Mouse (Mus musculus) MEL (cell line): ENCODE data around the gene Dnaja1. TPM values are rescaled to one million over a fixed set of nuclear protein-coding genes. Genes with fewer than 3 reads are reported as not detected.

Source experiments
- DNase-seq: peaks from one replicate; pipeline ENCODE4 v3.0.0; 2011; ENCODE audit warnings: low read depth, low spot score
- H3K27ac ChIP-seq: 2 replicates; pipeline ENCODE4 v1.5.1; 2012; ENCODE audit warnings: low read depth, mild to moderate bottlenecking, control low read depth, low read length, moderate library complexity; ENCODE audit not compliant: control insufficient read depth
- H3K27me3 ChIP-seq, 2 experiments: fragments of 150-350 bp in 1 of 2; sonication (generic) in 1 of 2; 2 replicates each; pipeline ENCODE4 v1.6.1; 2012; ENCODE audit warnings: low read length in 2 of 2, mild to moderate bottlenecking in 2 of 2, improper control_type of control experiment in 1 of 2, moderate library complexity in 1 of 2; ENCODE audit not compliant: insufficient read depth in 2 of 2, control insufficient read depth in 1 of 2
- H3K36me3 ChIP-seq, 2 experiments: 2 replicates each; pipeline ENCODE4 v1.6.1; 2012 to 2014; ENCODE audit warnings: low read length in 2 of 2, improper control_type of control experiment in 1 of 2, inconsistent platforms in 1 of 2, mild to moderate bottlenecking in 1 of 2; ENCODE audit not compliant: insufficient read depth in 2 of 2, control insufficient read depth in 1 of 2
- H3K4me1 ChIP-seq, 2 experiments: fragments of 150-350 bp in 1 of 2; sonication (generic) in 1 of 2; 2 replicates each; pipeline ENCODE4 v1.6.1; 2012; ENCODE audit warnings: low read length in 2 of 2, improper control_type of control experiment in 1 of 2, mild to moderate bottlenecking in 1 of 2; ENCODE audit not compliant: insufficient read depth in 2 of 2, control insufficient read depth in 1 of 2
- H3K4me3 ChIP-seq, 2 experiments: fragments of 150-350 bp in 1 of 2; sonication (generic) in 1 of 2; 2 replicates each; pipeline ENCODE4 v1.5.1; 2012; ENCODE audit warnings: low read depth in 2 of 2, low read length in 2 of 2, mild to moderate bottlenecking in 2 of 2, moderate library complexity in 2 of 2, control low read depth in 1 of 2, improper control_type of control experiment in 1 of 2; ENCODE audit not compliant: control insufficient read depth in 1 of 2, insufficient read depth in 1 of 2
- H3K79me2 ChIP-seq: 2 replicates; pipeline ENCODE4 v1.6.1; 2012; ENCODE audit warnings: mild to moderate bottlenecking, low read length, moderate library complexity; ENCODE audit not compliant: control insufficient read depth, poor library complexity, insufficient read depth
- H3K9ac ChIP-seq: 2 replicates; pipeline ENCODE4 v1.6.1; 2012; ENCODE audit warnings: low read depth, mild to moderate bottlenecking, control low read depth, low read length, moderate library complexity; ENCODE audit not compliant: control insufficient read depth, poor library complexity, severe bottlenecking
- H3K9me3 ChIP-seq: fragments of 150-350 bp; sonication (generic); replicated peaks from 2 replicates; pipeline ENCODE4 v1.6.1; 2012; ENCODE audit warnings: mild to moderate bottlenecking, low read length, improper control_type of control experiment, moderate library complexity; ENCODE audit not compliant: insufficient read depth
- BHLHE40 ChIP-seq: IDR thresholded peaks from 2 replicates; pipeline ENCODE4 v1.6.1; 2012; ENCODE audit warnings: low read depth, mild to moderate bottlenecking, inconsistent platforms, low read length, improper control_type of control experiment, borderline replicate concordance
- CHD1 ChIP-seq: IDR thresholded peaks from 2 replicates; pipeline ENCODE4 v1.6.1; 2012; ENCODE audit warnings: low read depth, mild to moderate bottlenecking, inconsistent platforms, low read length, improper control_type of control experiment
- CHD2 ChIP-seq: IDR thresholded peaks from 2 replicates; pipeline ENCODE4 v1.6.1; 2011; ENCODE audit warnings: low read length, improper control_type of control experiment
- CTCF ChIP-seq, 3 experiments: IDR thresholded peaks in 2 of 3; conservative IDR thresholded peaks in 1 of 3; 2 replicates each; pipeline ENCODE4 v1.5.1; 2011 to 2012; ENCODE audit warnings: low read length in 3 of 3, low read depth in 2 of 3, mild to moderate bottlenecking in 2 of 3, improper control_type of control experiment in 1 of 3, inconsistent platforms in 1 of 3, mixed read lengths in 1 of 3, moderate library complexity in 1 of 3; ENCODE audit not compliant: control insufficient read depth in 1 of 3, insufficient read depth in 1 of 3, poor library complexity in 1 of 3, severe bottlenecking in 1 of 3
- E2F4 ChIP-seq: IDR thresholded peaks from 2 replicates; pipeline ENCODE4 v1.6.1; 2011; ENCODE audit warnings: low read depth, low read length, improper control_type of control experiment, borderline replicate concordance
- ELF1 ChIP-seq: IDR thresholded peaks from 2 replicates; pipeline ENCODE4 v1.6.1; 2014; ENCODE audit warnings: low read depth, mild to moderate bottlenecking, inconsistent platforms, low read length, improper control_type of control experiment, moderate library complexity
- ETS1 ChIP-seq: IDR thresholded peaks from 2 replicates; pipeline ENCODE4 v1.6.1; 2012; ENCODE audit warnings: low read depth, mild to moderate bottlenecking, inconsistent platforms, low read length, improper control_type of control experiment, moderate library complexity
- GATA1 ChIP-seq: IDR thresholded peaks from 2 replicates; pipeline ENCODE4 v1.6.1; 2011; ENCODE audit warnings: low read depth, low read length, improper control_type of control experiment
- JUND ChIP-seq: IDR thresholded peaks from 2 replicates; pipeline ENCODE4 v1.6.1; 2011; ENCODE audit warnings: low read depth, mild to moderate bottlenecking, improper control_type of control experiment, low read length
- MAFK ChIP-seq: IDR thresholded peaks from 2 replicates; pipeline ENCODE4 v1.6.1; 2011; ENCODE audit warnings: low read depth, mild to moderate bottlenecking, low read length, improper control_type of control experiment, borderline replicate concordance
- MAX ChIP-seq: IDR thresholded peaks from 2 replicates; pipeline ENCODE4 v1.6.1; 2011; ENCODE audit warnings: low read length, improper control_type of control experiment
- MAZ ChIP-seq: IDR thresholded peaks from 2 replicates; pipeline ENCODE4 v1.6.1; 2012; ENCODE audit warnings: low read depth, mild to moderate bottlenecking, inconsistent platforms, low read length, improper control_type of control experiment
- MEF2A ChIP-seq: IDR thresholded peaks from 2 replicates; pipeline ENCODE4 v1.6.1; 2014; ENCODE audit warnings: low read depth, mild to moderate bottlenecking, inconsistent platforms, low read length, improper control_type of control experiment; ENCODE audit not compliant: poor library complexity, insufficient replicate concordance, severe bottlenecking; ENCODE audit errors: extremely low read depth
- MXI1 ChIP-seq: IDR thresholded peaks from 2 replicates; pipeline ENCODE4 v1.6.1; 2011; ENCODE audit warnings: mild to moderate bottlenecking, low read depth, low read length, improper control_type of control experiment
- MYB ChIP-seq: IDR thresholded peaks from 2 replicates; pipeline ENCODE4 v1.6.1; 2011; ENCODE audit warnings: mild to moderate bottlenecking, low read depth, low read length, improper control_type of control experiment
- MYC ChIP-seq: IDR thresholded peaks from 2 replicates; pipeline ENCODE4 v1.6.1; 2011; ENCODE audit warnings: low read depth, mild to moderate bottlenecking, low read length, improper control_type of control experiment, moderate library complexity
- NRF1 ChIP-seq: IDR thresholded peaks from 2 replicates; pipeline ENCODE4 v1.6.1; 2014; ENCODE audit warnings: low read depth, mild to moderate bottlenecking, inconsistent platforms, low read length, improper control_type of control experiment, moderate library complexity; ENCODE audit not compliant: poor library complexity, insufficient read depth, severe bottlenecking
- POLR2AphosphoS2 ChIP-seq: IDR thresholded peaks from 2 replicates; pipeline ENCODE4 v1.6.1; 2011; ENCODE audit warnings: low read length, improper control_type of control experiment
- POLR2AphosphoS5 ChIP-seq: IDR thresholded peaks from 2 replicates; pipeline ENCODE4 v1.6.1; 2012; ENCODE audit warnings: low read depth, borderline replicate concordance, mild to moderate bottlenecking, inconsistent platforms, low read length, moderate library complexity, mixed read lengths
- RAD21 ChIP-seq: IDR thresholded peaks from 2 replicates; pipeline ENCODE4 v1.6.1; 2011; ENCODE audit warnings: mild to moderate bottlenecking, low read depth, low read length, improper control_type of control experiment
- SIN3A ChIP-seq: IDR thresholded peaks from 2 replicates; pipeline ENCODE4 v1.6.1; 2012; ENCODE audit warnings: low read length, improper control_type of control experiment, inconsistent platforms
- SMC3 ChIP-seq: IDR thresholded peaks from 2 replicates; pipeline ENCODE4 v1.6.1; 2011; ENCODE audit warnings: low read depth, low read length, improper control_type of control experiment
- TBP ChIP-seq: IDR thresholded peaks from 2 replicates; pipeline ENCODE4 v1.8.0; 2011; ENCODE audit warnings: low read depth, low read length, improper control_type of control experiment
- TCF12 ChIP-seq: IDR thresholded peaks from 2 replicates; pipeline ENCODE4 v1.6.1; 2014; ENCODE audit warnings: low read depth, mild to moderate bottlenecking, inconsistent platforms, low read length, improper control_type of control experiment, moderate library complexity
- UBTF ChIP-seq: IDR thresholded peaks from 2 replicates; pipeline ENCODE4 v1.6.1; 2012; ENCODE audit warnings: low read depth, mild to moderate bottlenecking, inconsistent platforms, low read length, improper control_type of control experiment, moderate library complexity, borderline replicate concordance; ENCODE audit not compliant: insufficient read depth
- USF1 ChIP-seq: IDR thresholded peaks from 2 replicates; pipeline ENCODE4 v1.6.1; 2014; ENCODE audit warnings: low read depth, mild to moderate bottlenecking, inconsistent platforms, low read length, improper control_type of control experiment, moderate library complexity
- USF2 ChIP-seq, 2 experiments: IDR thresholded peaks; 2 replicates each; pipeline ENCODE4 v1.6.1; 2011 to 2012; ENCODE audit warnings: improper control_type of control experiment in 2 of 2, low read length in 2 of 2, borderline replicate concordance in 1 of 2, inconsistent platforms in 1 of 2, low read depth in 1 of 2, mild to moderate bottlenecking in 1 of 2; ENCODE audit not compliant: insufficient read depth in 1 of 2
- ZC3H11A ChIP-seq: IDR thresholded peaks from 2 replicates; pipeline ENCODE4 v1.6.1; 2012; ENCODE audit warnings: low read depth, mild to moderate bottlenecking, inconsistent platforms, low read length, improper control_type of control experiment
- ZKSCAN1 ChIP-seq: IDR thresholded peaks from 2 replicates; pipeline ENCODE4 v1.6.1; 2012; ENCODE audit warnings: low read depth, mild to moderate bottlenecking, inconsistent platforms, low read length, improper control_type of control experiment, moderate library complexity
- ZMIZ1 ChIP-seq: IDR thresholded peaks from 2 replicates; pipeline ENCODE4 v1.6.1; 2012; ENCODE audit warnings: low read depth, mild to moderate bottlenecking, inconsistent platforms, low read length, improper control_type of control experiment, moderate library complexity
- polyA plus RNA-seq, 2 experiments: library from polyadenylated mRNA; stranded (reverse) in 1 of 2; unstranded in 1 of 2; fragments of >175 nt in 1 of 2; fragments of >200 nt in 1 of 2; gene quantifications; 2 replicates each; pipeline versions ENCODE4 v1.2.1 to v1.2.4; 2012; ENCODE audit warnings: low replicate concordance in 2 of 2, low read depth in 1 of 2; ENCODE audit not compliant: insufficient read length in 2 of 2, insufficient read depth in 1 of 2, missing spikeins in 1 of 2
- total RNA-seq: library from RNA; depleted of rRNA; stranded (reverse); fragments of 300-350 nt; gene quantifications from 2 replicates; pipeline ENCODE4 v1.2.3, GENCODE M21; 2012

Dnaja1 gene
- total and polyA plus RNA-seq, 3 experiments = 108 to 482 (median 355) TPM

DNA sequence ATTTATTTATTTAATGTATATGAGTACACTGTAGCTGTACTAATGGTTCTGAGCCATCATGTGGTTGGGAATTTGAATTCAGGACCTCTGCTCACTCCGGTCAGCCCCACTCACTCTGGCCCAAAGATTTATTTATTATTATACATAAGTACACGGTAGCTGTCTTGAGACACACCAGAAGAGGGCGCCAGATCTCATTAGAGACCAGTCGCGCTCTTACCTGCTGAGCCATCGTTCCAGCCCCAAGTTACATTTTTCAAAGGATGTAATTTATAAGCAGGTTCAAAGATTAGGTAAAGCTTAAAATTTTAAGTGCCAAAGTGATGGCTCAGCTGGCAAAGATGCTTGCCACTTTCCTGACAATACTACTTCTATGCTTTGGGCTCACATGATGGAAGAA is 56.7 kb downstream of the Dnaja1 start:
- Histone ChIP-seq H3K36me3 (peaks cover 0 to 43% of the 10 kb centered on the region in 2 experiments; a peak in 2 of 4 replicates), H3K9ac (no peak overlapping the region), H3K9me3 (no peaks in the 10 kb centered on the region), H3K4me1 (peaks cover 8 to 54% of the 10 kb centered on the region in 2 experiments), H3K27me3 (no peaks in the 10 kb centered on the region), H3K4me3 (no peak overlapping the region), H3K79me2 (no peaks in the 10 kb centered on the region), H3K27ac (no peak overlapping the region)
- DNase-seq = no peak
- TF ChIP-seq SMC3 (peak; percentile 18; the same call in 1 of the 2 replicates), RAD21 (peak; percentile 8), CTCF (IDR thresholded peaks at IDR 0.05 in 2 of 3, conservative IDR thresholded peaks at IDR 0.05 in 1 of 3; ENCODE audit: control insufficient read depth in 1 of 3, insufficient read depth in 1 of 3, low read depth in 2 of 3, low read length in 3 of 3, poor library complexity in 1 of 3, severe bottlenecking in 1 of 3) (peak; percentile 13 to 45 (median 29); a peak in 4 of 6 replicates), JUND (no peak)

DNA sequence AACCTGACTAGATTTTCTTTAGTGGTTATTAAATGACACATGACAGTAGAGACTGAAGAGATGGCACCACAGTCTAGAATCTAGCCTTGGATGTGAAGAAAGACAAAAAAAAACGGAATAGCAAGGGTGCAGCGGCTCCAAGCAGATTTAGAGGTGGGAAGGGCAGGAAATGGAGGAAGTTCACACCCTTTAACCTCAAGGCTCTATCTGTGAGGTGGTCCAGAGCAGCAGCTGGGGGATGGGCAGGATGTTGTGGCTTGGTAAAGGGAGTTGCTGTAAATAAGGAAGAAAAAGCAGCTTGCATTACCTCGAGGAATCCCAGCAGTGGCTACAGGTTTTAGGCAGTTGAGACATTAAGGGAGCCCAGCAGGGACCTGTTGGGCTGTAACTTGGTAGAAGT is 59.2 kb downstream of the Dnaja1 start:
- Histone ChIP-seq H3K4me3 (peak overlapping the region; percentile 41 to 47), H3K79me2 (no peaks in the 10 kb centered on the region), H3K27ac (peak overlapping the region; percentile 94), H3K27me3 (no peaks in the 10 kb centered on the region), H3K9me3 (no peaks in the 10 kb centered on the region), H3K36me3 (peaks cover 0 to 53% of the 10 kb centered on the region in 2 experiments; a peak in 2 of 4 replicates), H3K9ac (peak overlapping the region; percentile 58), H3K4me1 (peaks cover 8 to 56% of the 10 kb centered on the region in 2 experiments)
- DNase-seq = peak; percentile 93
- TF ChIP-seq CTCF (IDR thresholded peaks at IDR 0.05 in 2 of 3, conservative IDR thresholded peaks at IDR 0.05 in 1 of 3; ENCODE audit: control insufficient read depth in 1 of 3, insufficient read depth in 1 of 3, low read depth in 2 of 3, low read length in 3 of 3, poor library complexity in 1 of 3, severe bottlenecking in 1 of 3) (no peak), MEF2A (no peak), CHD1 (no peak), POLR2AphosphoS5 (no peak), MAX (peak; percentile 77), GATA1 (peak; percentile 71), ELF1 (peak; percentile 43; the same call in 1 of the 2 replicates), ZKSCAN1 (no peak), ZMIZ1 (peak; percentile 48; the same call in 1 of the 2 replicates), TBP (peak; percentile 47), MYB (peak; percentile 51; the same call in 1 of the 2 replicates), SMC3 (peak; percentile 22), ETS1 (peak; percentile 86), POLR2AphosphoS2 (no peak), E2F4 (no peak), CHD2 (peak; percentile 86), MAFK (peak; percentile 53; the same call in 1 of the 2 replicates), BHLHE40 (peak; percentile 66; the same call in 1 of the 2 replicates), TCF12 (peak; percentile 64; the same call in 1 of the 2 replicates), MXI1 (peak; percentile 54; the same call in 1 of the 2 replicates), ZC3H11A (no peak), UBTF (no peak), USF2 (IDR thresholded peaks at IDR 0.05; ENCODE audit: borderline replicate concordance in 1 of 2, insufficient read depth in 1 of 2, low read depth in 1 of 2, low read length in 2 of 2) (no peak), MAZ (peak; percentile 81; the same call in 1 of the 2 replicates), SIN3A (peak; percentile 91), NRF1 (no peak), USF1 (no peak), MYC (peak; percentile 70)
